Mouse (Mus musculus) layer of hippocampus, adult 6 months (tissue): ENCODE measurements around the gene Stx3. TPM values are rescaled to one million over a fixed set of nuclear protein-coding genes. Genes with fewer than 3 reads are reported as not detected.

Experiments
- long read RNA-seq, 2 experiments: library from polyadenylated mRNA; unstranded; transcript quantifications; one replicate each; pipeline ENCODE4 v2.0.0; 2019 to 2020
- polyA plus RNA-seq: library from polyadenylated mRNA; unstranded; fragments of <200 nt; fragmentation: Nextera tagmentation; gene quantifications from 2 replicates; pipeline ENCODE4 v1.2.3, GENCODE M21; 2021

The Stx3 gene
- 6.8 and 7.4 TPM in 2 replicates for polyA plus RNA-seq
- long read RNA-seq, experiment 1, partial matches to known transcripts = 2 of 12 reads
- long read RNA-seq, experiment 1, other reads (novel, unspliced or antisense) = 4 of 12 reads
- long read RNA-seq, experiment 2, transcript Stx3-202 (11 exons, 2,810 nt) = minor isoform, 8 of 89 reads
- long read RNA-seq, experiment 2, transcript Stx3-203 (11 exons, 2,430 nt) = minor isoform, 7 of 89 reads
- long read RNA-seq, experiment 2, transcript Stx3-201 (12 exons, 3,068 nt) = minor isoform, 6 of 89 reads
- long read RNA-seq, experiment 2, transcript Stx3-208 (11 exons, 1,018 nt) = major isoform, 28 of 89 reads
- long read RNA-seq, experiment 2, partial matches to known transcripts = 3 of 89 reads
- long read RNA-seq, experiment 2, other reads (novel, unspliced or antisense) = 36 of 89 reads

DNA sequence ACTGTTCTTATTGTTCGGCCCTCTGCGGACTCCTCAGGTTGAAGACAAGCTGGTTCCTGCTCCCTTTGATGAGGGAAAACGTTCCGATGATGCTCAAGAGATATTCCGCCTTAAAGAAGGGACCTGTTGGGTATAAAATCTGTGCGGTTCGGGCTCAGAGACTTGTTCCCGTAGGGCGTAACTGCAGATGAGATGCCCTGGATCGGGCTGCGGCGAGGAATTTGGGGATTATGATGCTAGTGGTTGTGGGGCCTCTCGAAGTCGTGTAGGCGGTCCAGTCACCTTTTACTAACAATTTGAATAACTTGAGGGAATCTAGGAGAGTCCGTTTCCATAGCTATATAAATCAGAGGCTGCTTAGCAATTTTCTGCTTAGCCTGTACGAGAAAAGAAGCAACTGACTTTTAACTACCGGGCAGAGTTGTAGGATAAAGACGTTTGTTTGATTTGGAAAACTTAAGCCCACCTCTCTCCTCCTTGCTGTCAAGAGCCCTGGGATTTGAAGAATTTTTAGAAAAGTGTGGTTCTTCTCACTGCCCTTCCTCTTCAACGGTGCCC, at the start of gene Stx3:
Gene Stx3, minus strand, starts transcription at position 261 of the 558 bp plus-strand sequence.

DNA sequence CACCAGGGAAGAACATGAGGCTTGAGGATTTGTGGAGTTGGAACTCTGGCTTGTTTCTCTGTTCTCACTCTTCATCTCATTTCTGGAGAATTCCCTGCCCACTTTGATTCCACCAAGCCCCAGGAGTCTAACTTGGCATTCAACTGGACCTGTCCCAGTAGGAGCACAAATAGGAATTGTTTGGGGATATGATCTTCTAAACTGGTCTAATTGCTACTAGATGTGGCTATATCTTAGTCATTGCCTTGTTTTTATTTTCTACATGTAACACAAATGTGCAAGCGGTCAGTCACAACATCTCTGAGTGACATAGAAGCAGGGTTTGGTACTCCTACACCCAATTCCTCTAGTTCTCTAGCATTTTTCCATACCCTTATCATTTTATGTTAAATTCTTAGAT, 41.8 kb upstream of the Stx3 start, which contains the start of gene Olfr1418:
Gene Olfr1418, minus strand, starts transcription at position 101 of the 400 bp plus-strand sequence.

DNA sequence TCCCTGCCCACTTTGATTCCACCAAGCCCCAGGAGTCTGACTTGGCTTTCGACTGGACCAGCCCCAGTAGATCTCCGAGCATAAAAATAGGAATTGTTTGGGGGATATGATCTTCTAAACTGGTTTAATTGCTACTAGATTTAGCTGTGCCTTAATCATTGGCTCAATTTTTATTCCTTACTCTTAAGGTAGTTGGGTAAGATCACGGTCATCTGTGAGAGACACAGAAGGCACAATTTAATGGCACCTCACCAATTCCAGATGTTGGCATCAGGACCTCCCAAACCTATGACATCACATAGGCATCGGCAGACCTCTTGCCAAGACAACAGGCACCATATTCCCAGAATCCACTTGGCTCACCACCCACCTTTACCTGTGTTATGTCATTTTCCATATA, 19.9 kb upstream of the Stx3 start, which contains the start of gene Olfr1417:
Gene Olfr1417, minus strand, starts transcription at position 101 of the 400 bp plus-strand sequence.

DNA sequence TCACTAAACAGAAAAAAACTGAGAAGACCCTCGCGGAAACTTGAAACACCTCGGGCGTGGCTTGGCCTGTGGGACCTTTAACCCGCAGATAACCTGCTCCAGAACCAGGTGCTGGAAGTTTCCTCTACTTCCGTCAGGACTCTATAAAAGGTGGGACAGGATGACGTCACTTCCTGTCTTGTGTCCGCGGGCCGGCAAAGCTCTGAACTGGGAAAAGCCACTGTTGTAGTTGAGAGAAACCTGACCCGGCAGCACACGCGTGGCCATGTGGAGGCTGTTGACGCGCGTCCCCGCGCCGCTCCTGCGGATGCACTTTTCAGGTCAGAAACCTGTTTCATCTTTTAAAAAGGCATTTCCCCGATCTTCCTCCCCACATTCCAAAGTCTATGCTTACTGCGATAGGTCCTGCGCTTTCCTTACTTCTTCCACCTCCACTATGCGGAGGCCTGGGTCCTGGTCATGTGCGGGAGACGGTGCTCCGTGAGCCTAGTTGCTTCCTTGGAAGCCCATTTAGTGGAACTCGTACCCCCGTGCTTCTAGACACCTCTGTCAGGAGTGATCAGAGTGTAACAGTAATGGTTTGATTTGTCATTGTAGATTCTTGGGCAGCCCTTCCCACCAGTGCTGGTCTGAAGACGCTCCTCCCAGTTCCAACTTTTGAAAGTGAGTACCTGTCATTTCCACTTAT, 48.9 kb downstream of the Stx3 start, which contains the start of gene Mrpl16:
Gene Mrpl16, plus strand, starts transcription at position 187 of the 688 bp plus-strand sequence.

DNA sequence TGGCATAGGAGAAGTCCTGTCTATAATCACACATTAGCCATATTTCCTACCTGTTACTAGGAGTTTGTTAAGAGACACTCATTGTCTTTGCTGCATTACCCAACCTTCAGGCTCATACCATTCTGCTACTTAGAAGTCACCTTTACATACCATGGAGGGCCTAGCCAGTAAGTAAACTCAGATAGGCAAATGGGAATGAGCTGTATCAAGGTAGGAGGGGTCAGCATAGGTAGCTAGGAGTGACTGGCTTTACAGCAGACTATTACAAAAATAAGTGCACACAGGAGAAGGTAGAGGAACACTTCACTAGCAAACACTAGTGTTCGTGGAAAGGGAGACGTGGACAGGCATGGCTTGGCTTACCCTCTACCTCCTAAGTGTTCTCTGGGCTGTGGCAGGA, 71.9 kb downstream of the Stx3 start, which contains the start of gene Gif:
Gene Gif, plus strand, starts transcription at position 257 of the 400 bp plus-strand sequence.

Other genes with a start within 250 kb of the Stx3 start
- 1.5 and 1.8 TPM in 2 replicates for gene Ms4a6d, start 214.6 kb downstream of the Stx3 start, polyA plus RNA-seq
- not detected in 2 replicates for gene Ms4a2, start 195.7 kb downstream of the Stx3 start, polyA plus RNA-seq
- gene Ms4a3, start 178.6 kb downstream of the Stx3 start, polyA plus RNA-seq = not detected in 2 replicates
- gene Oosp2, start 158.8 kb downstream of the Stx3 start, polyA plus RNA-seq = not detected in 2 replicates
- not detected in 2 replicates for gene Oosp1, start 128.3 kb downstream of the Stx3 start, polyA plus RNA-seq
- gene Oosp3, start 122.3 kb downstream of the Stx3 start, polyA plus RNA-seq = not detected in 2 replicates
- not detected in 2 replicates for gene Gif, start 71.8 kb downstream of the Stx3 start, polyA plus RNA-seq
- gene Mrpl16, start 49.0 kb downstream of the Stx3 start, polyA plus RNA-seq = 50.9 and 52.3 TPM in 2 replicates
- gene Olfr1417, start 19.8 kb upstream of the Stx3 start, polyA plus RNA-seq = not detected in 2 replicates
- not detected in 2 replicates for gene Olfr1418, start 41.7 kb upstream of the Stx3 start, polyA plus RNA-seq
- not detected in 2 replicates for gene Olfr1419, start 55.7 kb upstream of the Stx3 start, polyA plus RNA-seq
- gene Olfr1420, start 67.2 kb upstream of the Stx3 start, polyA plus RNA-seq = not detected in 2 replicates
- gene Patl1, start 93.0 kb upstream of the Stx3 start, polyA plus RNA-seq = 2.1 and 2.3 TPM in 2 replicates
- 4.7 and 4.8 TPM in 2 replicates for gene Osbp, start 146.5 kb upstream of the Stx3 start, polyA plus RNA-seq
- gene Olfr1423, start 221.9 kb upstream of the Stx3 start, polyA plus RNA-seq = 0.04 TPM in 1 of 2 replicates, not detected in the other
- gene Olfr1424, start 243.3 kb upstream of the Stx3 start, polyA plus RNA-seq = not detected in 2 replicates